Mouse (Mus musculus): ENCODE results near the gene Zfp57. TPM values are rescaled to one million over a fixed set of nuclear protein-coding genes. Genes with fewer than 3 reads are reported as not detected.

Zfp57 gene
- polyA plus RNA-seq, 1 experiment from 2014 or later, result 8.6 TPM

DNA sequence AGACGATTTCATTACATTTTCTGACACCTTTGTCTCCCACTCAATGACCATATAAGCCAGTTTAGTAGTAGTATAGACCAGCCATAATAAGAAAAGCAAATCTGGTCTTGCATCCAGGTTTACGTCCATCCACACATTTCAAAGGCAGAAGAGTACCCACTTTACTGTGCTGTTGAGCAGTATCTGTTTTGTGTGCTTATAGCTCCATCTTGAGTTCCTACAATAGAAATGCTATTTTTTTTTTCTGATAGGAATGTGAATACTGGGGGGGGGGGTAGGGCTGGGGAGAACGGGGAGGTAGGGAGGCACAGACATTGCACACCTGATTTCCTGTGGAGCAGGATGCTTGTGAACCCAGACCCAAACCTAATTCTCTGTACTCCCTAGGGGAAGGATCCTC lies 47.0 kb downstream of the Zfp57 start:
- Histone ChIP-seq H3K27me3 (replicated peaks; ENCODE audit: control insufficient read depth, insufficient read depth, low read length) (peaks cover 9% of the 10 kb centered on the region; the same call in 1 of the 2 replicates), H3K9ac (ENCODE audit: low read depth, low read length) (no peak overlapping the region), H3K36me3 (ENCODE audit: control insufficient read depth, insufficient read depth) (no peaks in the 10 kb centered on the region), H3K4me3 (ENCODE audit: low read depth, low read length) (no peak overlapping the region), H3K4me2 (replicated peaks; ENCODE audit: low read depth) (no peak overlapping the region), H3K27ac (ENCODE audit: low read depth, low read length) (no peak overlapping the region), H3K4me1 (replicated peaks; ENCODE audit: control insufficient read depth, insufficient read depth, low read length) (peaks cover 7% of the 10 kb centered on the region; the same call in 1 of the 2 replicates), H3K9me3 (ENCODE audit: control insufficient read depth) (no peaks in the 10 kb centered on the region)
- WGBS, result 35% methylated on average over 3 of the region's 3 CpGs
- ATAC-seq, result no peak
- TF ChIP-seq CTCF (IDR thresholded peaks at IDR 0.05; ENCODE audit: low read depth), result peak; percentile 67

GRCm38 (mm10) chr17:37048383-37048782 lies 47.4 kb downstream of the Zfp57 start:
- peaks cover 7% of the 10 kb centered on the region; the same call in 1 of the 2 replicates for H3K4me1 ChIP-seq (replicated peaks; ENCODE audit: control insufficient read depth, insufficient read depth, low read length)
- H3K27ac ChIP-seq (ENCODE audit: low read depth, low read length), result no peak overlapping the region
- WGBS, result 73% methylated on average over 7 of the region's 7 CpGs
- TF ChIP-seq CTCF (IDR thresholded peaks at IDR 0.05; ENCODE audit: low read depth), result no peak
- no peaks in the 10 kb centered on the region for H3K9me3 ChIP-seq (ENCODE audit: control insufficient read depth)
- no peaks in the 10 kb centered on the region for H3K36me3 ChIP-seq (ENCODE audit: control insufficient read depth, insufficient read depth)
- H3K27me3 ChIP-seq (replicated peaks; ENCODE audit: control insufficient read depth, insufficient read depth, low read length), result peaks cover 9% of the 10 kb centered on the region; the same call in 1 of the 2 replicates
- H3K9ac ChIP-seq (ENCODE audit: low read depth, low read length), result no peak overlapping the region
- no peak overlapping the region for H3K4me3 ChIP-seq (ENCODE audit: low read depth, low read length)
- no peak overlapping the region for H3K4me2 ChIP-seq (replicated peaks; ENCODE audit: low read depth)
- no peak for ATAC-seq

DNA sequence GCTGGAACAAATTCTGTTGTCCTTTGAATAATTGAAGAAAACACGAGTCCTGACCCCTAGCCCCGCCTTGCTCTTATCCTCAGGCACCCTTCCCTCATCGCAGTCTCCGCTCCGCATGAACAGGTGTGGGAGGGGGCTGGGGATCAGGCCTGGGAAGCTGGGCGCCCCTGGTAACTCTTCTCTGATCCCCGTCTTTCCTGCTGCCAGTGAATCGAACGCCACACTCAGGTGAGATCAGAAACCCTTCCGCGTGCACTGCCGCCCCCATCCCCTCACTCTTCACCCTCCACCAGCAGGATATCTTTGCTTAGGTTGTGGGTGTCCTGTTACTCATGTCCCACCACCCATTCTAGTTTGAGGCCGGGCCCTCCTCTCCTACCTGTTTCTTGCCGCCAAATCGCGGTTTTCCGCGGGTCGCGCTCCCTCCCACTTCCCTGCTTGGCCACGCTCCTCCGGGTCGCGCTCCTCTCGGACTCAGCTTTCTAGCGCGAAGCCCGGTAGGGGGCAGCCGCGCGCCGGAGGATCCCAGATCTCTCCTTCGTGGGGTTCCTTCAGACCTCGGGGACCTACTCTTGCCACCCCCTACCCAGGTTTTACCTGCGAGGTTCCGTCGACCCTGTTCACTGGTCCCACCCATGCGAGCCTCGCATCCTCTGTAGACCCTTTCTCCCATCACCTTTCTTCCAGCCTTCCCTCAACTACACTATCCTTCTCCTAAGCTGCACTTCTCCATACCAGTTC lies 48.8 kb downstream of the Zfp57 start:
- H3K27me3 ChIP-seq (replicated peaks; ENCODE audit: control insufficient read depth, insufficient read depth, low read length), result peaks cover 9% of the 10 kb centered on the region; the same call in 1 of the 2 replicates
- H3K9me3 ChIP-seq (ENCODE audit: control insufficient read depth), result no peaks in the 10 kb centered on the region
- peak overlapping the region; percentile 49 for H3K4me3 ChIP-seq (ENCODE audit: low read depth, low read length)
- no peak overlapping the region for H3K27ac ChIP-seq (ENCODE audit: low read depth, low read length)
- peak; percentile 77 for TF ChIP-seq CTCF (IDR thresholded peaks at IDR 0.05; ENCODE audit: low read depth)
- peaks cover 7% of the 10 kb centered on the region; the same call in 1 of the 2 replicates for H3K4me1 ChIP-seq (replicated peaks; ENCODE audit: control insufficient read depth, insufficient read depth, low read length)
- ATAC-seq, result no peak; the same call in 1 of the 2 replicates
- no peaks in the 10 kb centered on the region; the same call in 1 of the 2 replicates for H3K36me3 ChIP-seq (ENCODE audit: control insufficient read depth, insufficient read depth)
- H3K9ac ChIP-seq (ENCODE audit: low read depth, low read length), result 0 out of 2 replicates have a peak overlapping the region, but pooled peaks have one; percentile 37
- WGBS, result 9% methylated on average over 39 of the region's 39 CpGs
- H3K4me2 ChIP-seq (replicated peaks; ENCODE audit: low read depth), result peak overlapping the region; percentile 89

DNA sequence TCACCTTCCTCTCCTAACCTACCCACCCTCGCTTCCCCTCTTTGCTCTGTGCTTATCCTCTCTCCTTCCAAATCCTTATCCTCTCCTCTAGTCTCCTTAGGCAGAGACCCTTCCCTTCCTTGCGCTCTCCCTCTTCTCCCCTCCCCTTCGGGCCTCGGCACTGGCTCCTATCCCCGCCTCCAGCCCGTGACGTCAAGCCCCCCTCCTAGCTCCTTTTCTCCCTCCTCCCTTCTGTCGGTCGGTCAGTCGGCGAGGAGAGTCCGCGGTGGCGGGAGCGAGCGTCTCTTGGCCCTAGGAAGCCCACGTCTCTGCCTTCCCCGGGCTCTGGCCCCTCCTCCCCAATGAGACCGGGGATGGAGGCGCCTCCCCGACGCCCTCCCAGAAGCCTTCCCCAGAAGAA lies 49.4 kb downstream of the Zfp57 start:
- H3K36me3 ChIP-seq (ENCODE audit: control insufficient read depth, insufficient read depth), result peaks cover under 1% of the 10 kb centered on the region; the same call in 1 of the 2 replicates
- no peaks in the 10 kb centered on the region for H3K9me3 ChIP-seq (ENCODE audit: control insufficient read depth)
- peak; percentile 8; the same call in 1 of the 2 replicates for ATAC-seq
- H3K4me3 ChIP-seq (ENCODE audit: low read depth, low read length), result peak overlapping the region; percentile 49
- no peak overlapping the region for H3K27ac ChIP-seq (ENCODE audit: low read depth, low read length)
- 4% methylated on average over 22 of the region's 22 CpGs for WGBS
- peak overlapping the region; percentile 89 for H3K4me2 ChIP-seq (replicated peaks; ENCODE audit: low read depth)
- H3K27me3 ChIP-seq (replicated peaks; ENCODE audit: control insufficient read depth, insufficient read depth, low read length), result peaks cover 9% of the 10 kb centered on the region; the same call in 1 of the 2 replicates
- no peak for TF ChIP-seq CTCF (IDR thresholded peaks at IDR 0.05; ENCODE audit: low read depth)
- peak overlapping the region; percentile 45; the same call in 1 of the 2 replicates for H3K9ac ChIP-seq (ENCODE audit: low read depth, low read length)
- peaks cover 7% of the 10 kb centered on the region; the same call in 1 of the 2 replicates for H3K4me1 ChIP-seq (replicated peaks; ENCODE audit: control insufficient read depth, insufficient read depth, low read length)

DNA sequence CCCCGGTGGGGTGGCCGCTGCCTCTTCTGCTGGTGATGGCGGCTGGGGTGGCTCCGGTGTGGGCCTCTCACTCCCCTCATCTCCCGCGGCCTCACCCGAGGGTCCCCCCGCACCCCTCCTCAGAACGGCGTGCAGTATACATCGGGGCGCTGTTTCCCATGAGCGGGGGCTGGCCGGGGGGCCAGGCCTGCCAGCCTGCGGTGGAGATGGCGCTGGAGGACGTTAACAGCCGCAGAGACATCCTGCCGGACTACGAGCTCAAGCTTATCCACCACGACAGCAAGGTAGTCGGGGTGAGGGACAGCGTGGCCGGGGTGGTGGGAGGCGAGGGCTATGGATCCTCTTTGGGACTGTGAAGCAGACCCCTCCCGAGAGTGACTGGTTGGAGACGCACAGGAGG lies 49.9 kb downstream of the Zfp57 start:
- no peak overlapping the region for H3K27ac ChIP-seq (ENCODE audit: low read depth, low read length)
- peak overlapping the region; percentile 49 for H3K4me3 ChIP-seq (ENCODE audit: low read depth, low read length)
- peak overlapping the region; percentile 89 for H3K4me2 ChIP-seq (replicated peaks; ENCODE audit: low read depth)
- no peaks in the 10 kb centered on the region for H3K9me3 ChIP-seq (ENCODE audit: control insufficient read depth)
- H3K4me1 ChIP-seq (replicated peaks; ENCODE audit: control insufficient read depth, insufficient read depth, low read length), result peaks cover 7% of the 10 kb centered on the region; the same call in 1 of the 2 replicates
- H3K36me3 ChIP-seq (ENCODE audit: control insufficient read depth, insufficient read depth), result peaks cover 5% of the 10 kb centered on the region; the same call in 1 of the 2 replicates
- no peak for TF ChIP-seq CTCF (IDR thresholded peaks at IDR 0.05; ENCODE audit: low read depth)
- H3K9ac ChIP-seq (ENCODE audit: low read depth, low read length), result peak overlapping the region; percentile 45; the same call in 1 of the 2 replicates
- H3K27me3 ChIP-seq (replicated peaks; ENCODE audit: control insufficient read depth, insufficient read depth, low read length), result peaks cover 9% of the 10 kb centered on the region; the same call in 1 of the 2 replicates
- WGBS, result 20% methylated on average over 27 of the region's 27 CpGs
- ATAC-seq, result no peak

- 71% methylated on average over 4 of the region's 4 CpGs for WGBS
- TF ChIP-seq CTCF (IDR thresholded peaks at IDR 0.05; ENCODE audit: low read depth), result no peak
- Histone ChIP-seq H3K9me3 (ENCODE audit: control insufficient read depth) (no peaks in the 10 kb centered on the region), H3K27ac (ENCODE audit: low read depth, low read length) (no peak overlapping the region), H3K4me1 (replicated peaks; ENCODE audit: control insufficient read depth, insufficient read depth, low read length) (peaks cover 7% of the 10 kb centered on the region; the same call in 1 of the 2 replicates), H3K27me3 (replicated peaks; ENCODE audit: control insufficient read depth, insufficient read depth, low read length) (peaks cover 9% of the 10 kb centered on the region; the same call in 1 of the 2 replicates), H3K4me3 (ENCODE audit: low read depth, low read length) (no peak overlapping the region), H3K36me3 (ENCODE audit: control insufficient read depth, insufficient read depth) (peaks cover 9% of the 10 kb centered on the region; the same call in 1 of the 2 replicates), H3K9ac (ENCODE audit: low read depth, low read length) (no peak overlapping the region), H3K4me2 (replicated peaks; ENCODE audit: low read depth) (no peak overlapping the region)
- ATAC-seq, result no peak
Observed at GRCm38 (mm10) chr17:37051745-37052144, 50.8 kb downstream of the Zfp57 start.

Data from intestine, postnatal 0 days (tissue).